Mouse (Mus musculus) forebrain, embryonic 11.5 days (tissue): ENCODE results near the gene Spock1. TPM values are rescaled to one million over a fixed set of nuclear protein-coding genes. Genes with fewer than 3 reads are reported as not detected.
"Not testable (repeated sequence)": the region's sequence is repeated elsewhere in the genome, so short reads cannot be mapped to it uniquely, and the experiment has no call there.

ENCODE experiments used
- ATAC-seq: fragments of 200-750 bp; cut with Nextera tagmentation; replicated peaks from 2 replicates; pipeline ENCODE4 v1.8.0; 2017; ENCODE audit warnings: moderate TSS enrichment; ENCODE audit not compliant: low FRiP score
- DNase-seq: peaks from one replicate; pipeline ENCODE4 v3.0.0-alpha.2; 2017; ENCODE audit warnings: low spot score
- H3K27ac ChIP-seq: fragments of 300-500 bp; sonication (generic); 2 replicates; pipeline ENCODE4 v1.5.1; 2014; ENCODE audit warnings: low read depth, low read length
- H3K27me3 ChIP-seq: fragments of 300-500 bp; sonication (generic); 2 replicates; pipeline ENCODE4 v1.6.1; 2014; ENCODE audit warnings: mild to moderate bottlenecking, low read length, mixed read lengths; ENCODE audit not compliant: control insufficient read depth, insufficient read depth
- H3K36me3 ChIP-seq: fragments of 300-500 bp; sonication (generic); 2 replicates; pipeline ENCODE4 v1.6.1; 2014; ENCODE audit warnings: mild to moderate bottlenecking, low read length, moderate library complexity, mixed read lengths; ENCODE audit not compliant: control insufficient read depth, insufficient read depth
- H3K4me1 ChIP-seq: fragments of 300-500 bp; sonication (generic); replicated peaks from 2 replicates; pipeline ENCODE4 v1.6.1; 2014; ENCODE audit warnings: low read length, mixed read lengths; ENCODE audit not compliant: control insufficient read depth, insufficient read depth
- H3K4me2 ChIP-seq: fragments of 300-500 bp; sonication (generic); 2 replicates; pipeline ENCODE4 v1.6.1; 2014; ENCODE audit warnings: low read depth, mild to moderate bottlenecking, low read length, moderate library complexity, mixed read lengths; ENCODE audit not compliant: severe bottlenecking
- H3K4me3 ChIP-seq: fragments of 300-500 bp; sonication (generic); 2 replicates; pipeline ENCODE4 v1.5.1; 2014; ENCODE audit warnings: low read depth, low read length
- H3K9ac ChIP-seq: fragments of 300-500 bp; sonication (generic); 2 replicates; pipeline ENCODE4 v1.6.1; 2014; ENCODE audit warnings: low read length
- H3K9me3 ChIP-seq: fragments of 300-500 bp; sonication (generic); 2 replicates; pipeline ENCODE4 v1.6.1; 2016; ENCODE audit warnings: low read length, mixed read lengths; ENCODE audit not compliant: control insufficient read depth
- WGBS: fragments of 180-500 bp; shearing (Covaris S2); extraction: QIAGEN DNeasy Blood & Tissue Kit; methylation state at CpG from one replicate; pipeline ENCODE4 v1.1.7; 2014; 5-methylcytosine and 5-hydroxymethylcytosine counted together
- polyA plus RNA-seq: library from polyadenylated mRNA; unstranded; fragments of >200 nt; fragmentation: Nextera tagmentation; extraction: Ambion mirVana; gene quantifications from 2 replicates; pipeline ENCODE4 v1.2.1, GENCODE M21; 2014

The Spock1 gene
- polyA plus RNA-seq, 1 experiment from 2014 or later, result 4.0 TPM

- Histone ChIP-seq H3K36me3 (no peaks in the 10 kb centered on the region), H3K27me3 (no peaks in the 10 kb centered on the region), H3K4me1 (no peaks in the 10 kb centered on the region), H3K4me2 (no peak overlapping the region), H3K27ac (no peak overlapping the region), H3K9me3 (no peaks in the 10 kb centered on the region), H3K9ac (no peak overlapping the region), H3K4me3 (no peak overlapping the region)
- DNase-seq, result no peak
- no peak for ATAC-seq
- WGBS, result 81% methylated on average over 16 of the region's 16 CpGs
These were observed 423.5 kb downstream of the Spock1 start for GRCm38 (mm10) chr13:57484426-57485168.

- Histone ChIP-seq H3K27ac (no peak overlapping the region), H3K9ac (no peak overlapping the region), H3K36me3 (no peaks in the 10 kb centered on the region), H3K4me3 (no peak overlapping the region), H3K9me3 (no peaks in the 10 kb centered on the region), H3K4me1 (no peaks in the 10 kb centered on the region), H3K27me3 (no peaks in the 10 kb centered on the region), H3K4me2 (no peak overlapping the region)
- DNase-seq, result no peak
- 31% methylated on average over 6 of the region's 6 CpGs for WGBS
- no peak for ATAC-seq
These were observed 431.4 kb downstream of the Spock1 start for GRCm38 (mm10) chr13:57476700-57477099.

GRCm38 (mm10) chr13:57474068-57474467 is 434.1 kb downstream of the Spock1 start:
- WGBS, result 72% methylated on average over 2 of the region's 2 CpGs
- H3K4me2 ChIP-seq, result no peak overlapping the region
- H3K4me1 ChIP-seq, result no peaks in the 10 kb centered on the region
- no peaks in the 10 kb centered on the region for H3K27me3 ChIP-seq
- no peak overlapping the region for H3K27ac ChIP-seq
- H3K36me3 ChIP-seq, result no peaks in the 10 kb centered on the region
- no peak for DNase-seq
- H3K4me3 ChIP-seq, result no peak overlapping the region
- H3K9ac ChIP-seq, result no peak overlapping the region
- ATAC-seq, result no peak
- H3K9me3 ChIP-seq, result no peaks in the 10 kb centered on the region

GRCm38 (mm10) chr13:57470922-57471321 is 437.2 kb downstream of the Spock1 start:
- WGBS, result 69% methylated on average over 4 of the region's 4 CpGs
- not testable (repeated sequence) for ATAC-seq

GRCm38 (mm10) chr13:57459978-57460377 is 448.2 kb downstream of the Spock1 start:
- Histone ChIP-seq H3K9me3 (no peaks in the 10 kb centered on the region), H3K4me2 (no peak overlapping the region), H3K27ac (no peak overlapping the region), H3K4me3 (no peak overlapping the region), H3K9ac (no peak overlapping the region), H3K36me3 (no peaks in the 10 kb centered on the region), H3K27me3 (no peaks in the 10 kb centered on the region), H3K4me1 (no peaks in the 10 kb centered on the region)
- DNase-seq, result no peak
- WGBS, result 85% methylated on average over 8 of the region's 8 CpGs
- no peak for ATAC-seq

More at GRCm38 (mm10) chr13:57470922-57471321, 437.2 kb downstream of the Spock1 start:
- not testable (repeated sequence) for H3K4me3 ChIP-seq, H3K36me3 ChIP-seq, H3K27me3 ChIP-seq, H3K9me3 ChIP-seq, H3K27ac ChIP-seq, DNase-seq, H3K9ac ChIP-seq, H3K4me1 ChIP-seq, H3K4me2 ChIP-seq

- Histone ChIP-seq H3K9ac (no peak overlapping the region; the same call in 1 of the 2 replicates), H3K4me3 (no peak overlapping the region), H3K9me3 (no peaks in the 10 kb centered on the region), H3K36me3 (no peaks in the 10 kb centered on the region), H3K4me1 (peaks cover 13% of the 10 kb centered on the region), H3K27me3 (no peaks in the 10 kb centered on the region), H3K27ac (peak overlapping the region; percentile 37), H3K4me2 (no peak overlapping the region)
- peak; percentile 81 for ATAC-seq
- WGBS, result 4% methylated on average over 11 of the region's 11 CpGs
- peak; percentile 71 for DNase-seq
These were observed 457.8 kb downstream of the Spock1 start for GRCm38 (mm10) chr13:57450189-57450821.

GRCm38 (mm10) chr13:57448906-57449305 is 459.2 kb downstream of the Spock1 start:
- no peak overlapping the region for H3K4me3 ChIP-seq
- ATAC-seq, result no peak; the same call in 1 of the 2 replicates
- WGBS, result 67% methylated on average over 7 of the region's 7 CpGs
- no peaks in the 10 kb centered on the region for H3K36me3 ChIP-seq
- H3K9me3 ChIP-seq, result no peaks in the 10 kb centered on the region
- peaks cover 13% of the 10 kb centered on the region for H3K4me1 ChIP-seq
- no peaks in the 10 kb centered on the region for H3K27me3 ChIP-seq
- H3K27ac ChIP-seq, result no peak overlapping the region
- H3K9ac ChIP-seq, result no peak overlapping the region
- DNase-seq, result no peak
- no peak overlapping the region for H3K4me2 ChIP-seq

GRCm38 (mm10) chr13:57444977-57445376 is 463.2 kb downstream of the Spock1 start:
- H3K4me3 ChIP-seq, result no peak overlapping the region
- no peak overlapping the region for H3K27ac ChIP-seq
- no peaks in the 10 kb centered on the region for H3K27me3 ChIP-seq
- no peak for ATAC-seq
- no peak overlapping the region for H3K9ac ChIP-seq
- H3K4me1 ChIP-seq, result peaks cover 4% of the 10 kb centered on the region; the same call in 1 of the 2 replicates
- 88% methylated on average over 3 of the region's 3 CpGs for WGBS
- DNase-seq, result no peak
- H3K9me3 ChIP-seq, result no peaks in the 10 kb centered on the region
- H3K36me3 ChIP-seq, result no peaks in the 10 kb centered on the region
- no peak overlapping the region for H3K4me2 ChIP-seq
